Mouse (Mus musculus) cerebellum, adult (tissue): ENCODE results near the gene Mdfi.
A peak's percentile ranks its signal among the peaks of the same experiment; 100 is the strongest.
"Not testable (repeated sequence)": the region's sequence is repeated elsewhere in the genome, so short reads cannot be mapped to it uniquely, and the experiment has no call there.

Source experiments
- ATAC-seq: cut with Nextera tagmentation; 2 replicates; pipeline ENCODE4 v1.9.2; 2017; ENCODE audit warnings: mild to moderate bottlenecking, moderate library complexity, mixed read lengths; ENCODE audit not compliant: insufficient number of reproducible peaks, low FRiP score, low TSS enrichment

Mdfi gene

DNA sequence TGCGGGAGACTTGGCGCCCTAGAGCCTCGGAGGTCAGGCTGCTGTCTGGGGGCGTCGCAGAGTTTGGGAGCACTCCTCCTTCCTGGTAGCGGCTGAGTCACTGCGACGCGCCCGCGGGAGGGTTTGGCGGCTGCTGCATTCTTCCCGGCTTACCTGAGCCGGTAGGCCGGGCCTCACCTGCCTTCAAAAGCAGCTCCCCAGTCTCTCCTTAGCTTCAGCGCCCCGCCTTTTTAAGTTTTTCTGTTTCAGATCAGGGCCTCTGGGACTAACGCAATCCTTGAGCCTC is at the start of gene Mdfi:
Gene Mdfi (minus strand): TSS at position 210 of the 286 bp plus-strand sequence.
- no peak for ATAC-seq

DNA sequence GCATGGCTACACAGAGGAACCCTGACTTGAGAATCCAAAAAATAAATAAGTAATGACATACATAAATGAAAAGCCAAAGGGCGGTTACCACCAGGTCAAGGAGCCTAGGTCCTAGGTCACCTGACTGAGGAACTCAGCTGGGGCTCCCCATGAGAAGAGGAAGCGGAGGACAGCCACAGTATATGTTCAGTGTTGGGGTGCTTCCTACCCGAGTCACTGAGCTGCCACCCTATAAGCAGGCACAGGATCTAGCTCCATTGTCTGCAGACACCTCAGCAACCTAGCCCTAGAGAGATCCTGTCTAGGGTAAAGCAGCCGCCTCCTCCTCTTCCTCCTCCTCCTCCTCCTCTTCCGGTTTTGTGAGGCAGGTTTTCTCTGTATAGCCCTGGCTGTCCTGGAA is 48.6 kb upstream of the Mdfi start:
- ATAC-seq: no peak

DNA sequence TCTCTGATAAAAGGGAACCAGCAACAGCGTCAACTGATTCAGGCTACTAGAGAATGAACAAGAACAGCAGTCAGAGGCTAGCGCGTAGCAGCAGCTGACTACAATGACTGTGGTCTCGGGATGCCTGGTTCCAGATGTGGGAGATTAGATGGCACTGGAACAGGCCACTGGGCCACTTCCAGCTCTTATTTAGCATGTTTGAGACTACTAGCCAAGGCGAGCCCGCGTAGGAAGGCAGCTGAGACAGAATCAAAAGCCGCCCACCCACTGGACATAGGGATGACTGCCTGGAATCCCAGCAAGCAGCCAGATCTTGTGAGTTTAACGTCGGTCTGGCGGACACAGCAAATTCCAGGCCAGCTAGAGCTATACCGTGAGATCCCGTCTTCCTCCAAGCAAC is 46.8 kb upstream of the Mdfi start:
- no peak for ATAC-seq

DNA sequence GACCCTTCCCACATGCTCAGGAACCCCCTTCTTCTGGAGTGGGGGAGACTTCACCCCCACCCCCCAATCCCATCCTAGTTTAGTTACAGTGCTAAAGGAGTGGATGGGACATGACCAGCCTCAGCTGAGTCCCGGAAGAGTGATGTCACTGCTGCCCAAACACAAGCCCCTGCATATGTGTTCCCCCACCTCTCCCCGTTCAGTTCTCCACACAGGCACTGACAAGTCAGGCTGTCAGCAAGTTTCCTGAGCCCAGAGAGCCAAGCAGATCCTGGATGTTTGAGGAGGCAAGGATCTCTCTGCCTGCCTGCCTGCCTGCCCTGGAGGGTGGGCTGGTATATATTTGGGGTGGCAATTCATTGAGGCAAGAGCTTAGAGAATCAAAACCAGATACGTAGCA is 44.7 kb upstream of the Mdfi start:
- no peak; the same call in 1 of the 2 replicates for ATAC-seq

DNA sequence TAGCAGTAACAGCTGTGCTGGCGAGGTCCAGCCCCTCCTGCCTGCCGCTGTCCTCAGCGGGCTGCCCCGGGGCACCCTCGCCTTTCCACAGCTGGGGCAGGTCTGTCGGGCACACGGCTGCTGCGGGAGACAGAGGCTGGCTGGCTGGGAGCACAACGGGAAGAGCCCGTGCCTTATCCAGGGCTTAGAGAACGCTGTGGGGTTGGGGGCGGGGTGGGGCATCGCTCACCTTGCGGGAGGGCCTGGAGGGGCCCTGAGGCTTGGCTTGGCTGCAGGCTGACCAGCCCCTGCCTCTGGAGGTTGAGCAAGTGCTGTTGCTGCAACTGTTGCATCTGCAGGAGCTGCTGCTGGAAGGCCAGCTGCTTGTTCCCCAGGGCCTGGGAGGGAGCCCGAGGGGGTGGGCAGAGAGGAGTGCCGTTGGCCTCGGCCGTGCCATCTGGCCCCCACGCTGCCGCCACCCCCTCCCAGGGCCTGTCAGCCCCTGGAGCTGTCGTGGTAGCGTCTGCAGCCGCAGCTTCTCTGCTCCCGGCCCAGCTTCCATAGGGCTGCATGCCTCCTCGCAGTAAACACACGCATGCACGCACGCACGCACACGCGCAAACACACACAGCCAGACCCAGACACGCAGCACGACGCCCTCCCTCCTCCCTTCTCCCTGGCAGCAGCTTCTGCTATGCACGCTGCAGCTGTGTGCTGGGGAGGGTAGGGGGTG is 44.0 kb upstream of the Mdfi start:
- ATAC-seq: peak; percentile 38; the same call in 1 of the 2 replicates

DNA sequence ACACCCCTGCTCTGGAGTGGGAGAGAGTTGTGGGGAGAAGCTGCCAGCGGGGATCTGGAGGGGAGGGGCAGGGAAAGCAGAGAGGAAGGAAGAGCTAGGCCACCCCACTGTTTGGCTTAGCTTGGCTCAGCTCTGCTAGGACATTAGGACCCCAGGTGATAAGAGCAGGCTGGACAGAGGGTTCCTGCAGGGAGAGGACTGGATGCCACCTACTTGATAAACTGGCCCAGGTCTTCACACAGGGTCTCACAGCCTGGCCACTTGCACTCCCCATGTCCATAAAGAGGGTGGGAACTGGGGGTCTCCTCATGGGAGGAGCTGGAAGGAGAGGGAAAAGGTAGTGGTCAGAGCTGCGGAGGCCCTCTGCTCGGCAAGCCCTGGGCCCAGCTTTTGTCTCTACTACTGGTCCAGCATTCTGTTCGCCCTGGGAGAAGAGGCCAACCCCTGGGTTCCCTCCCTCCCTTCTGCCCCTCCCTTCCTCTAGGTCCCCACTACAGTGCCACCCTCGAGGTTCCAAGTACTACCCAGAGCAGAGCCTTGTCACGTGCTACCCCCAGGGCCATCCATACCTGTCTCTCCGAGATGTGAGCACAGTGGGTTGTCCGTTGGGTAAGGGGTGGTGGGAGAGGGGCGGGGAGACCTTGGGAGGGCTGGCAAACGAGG is 43.4 kb upstream of the Mdfi start:
- ATAC-seq: no peak

DNA sequence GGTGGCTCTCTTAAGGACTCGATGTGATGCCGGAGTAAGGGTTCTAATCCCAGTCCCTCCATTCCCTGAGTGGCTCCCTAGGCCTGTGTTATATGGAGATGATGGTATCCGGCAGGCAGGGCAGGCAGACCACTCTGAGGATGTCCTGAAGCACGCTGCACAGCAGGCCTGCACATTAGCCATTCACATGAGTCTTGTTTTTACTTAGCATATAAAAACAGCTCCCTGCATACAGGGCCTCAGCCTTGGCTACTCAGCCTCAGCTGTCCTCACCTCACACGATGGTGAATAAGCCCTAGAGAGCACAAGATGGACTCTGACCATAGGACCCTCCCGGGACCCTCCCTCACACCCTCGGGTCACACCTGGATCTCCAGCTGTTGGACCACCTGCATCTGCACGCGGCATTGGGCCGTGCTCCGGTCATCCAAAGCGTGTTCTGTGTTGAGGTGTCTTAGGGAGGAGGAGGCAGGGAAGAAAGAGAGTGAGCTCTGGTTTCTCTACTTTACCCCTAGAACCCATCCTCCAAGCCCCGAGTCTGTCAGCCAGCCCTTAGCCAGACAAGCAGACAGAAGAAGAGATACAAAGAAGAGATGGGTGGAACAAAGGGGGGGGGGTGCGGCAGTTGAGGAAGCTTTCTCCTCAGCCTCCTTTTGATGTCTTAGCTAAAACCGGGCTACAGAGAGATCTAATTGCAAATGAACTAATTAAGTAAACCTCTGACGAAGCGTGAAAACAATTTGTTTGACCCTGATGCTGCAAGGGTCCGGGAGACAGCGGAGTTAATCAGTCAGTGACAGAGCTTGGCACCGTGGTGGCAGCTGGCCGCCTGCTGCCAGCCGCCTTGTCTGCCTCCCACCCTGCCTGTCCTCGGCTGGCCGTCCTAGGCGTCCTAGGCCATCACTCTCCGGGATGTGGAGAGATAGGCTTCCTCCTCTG is 42.6 kb upstream of the Mdfi start:
- ATAC-seq: no peak

DNA sequence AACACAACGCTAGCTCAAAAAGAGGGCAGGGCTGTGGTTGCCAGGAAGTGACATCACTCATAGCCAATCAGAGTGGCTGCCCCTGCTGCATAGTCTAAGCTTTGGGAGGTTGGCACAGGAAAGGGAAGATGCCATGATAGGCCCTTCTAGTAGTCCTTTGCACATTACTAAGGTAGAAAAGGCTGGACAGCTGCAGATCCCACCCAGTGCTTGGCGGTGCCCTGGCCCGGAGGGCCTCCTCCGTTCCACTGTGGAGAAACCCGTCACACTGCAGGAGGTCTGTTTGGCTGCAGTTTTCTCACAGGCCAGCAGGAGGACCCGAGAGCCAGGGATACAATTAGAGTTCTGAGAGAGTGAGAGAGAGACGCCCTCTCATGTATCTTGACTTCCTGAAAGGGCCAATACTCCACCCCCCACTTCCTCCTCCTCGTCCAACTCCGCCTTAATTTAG is 38.9 kb upstream of the Mdfi start:
- ATAC-seq: peak; percentile 49

DNA sequence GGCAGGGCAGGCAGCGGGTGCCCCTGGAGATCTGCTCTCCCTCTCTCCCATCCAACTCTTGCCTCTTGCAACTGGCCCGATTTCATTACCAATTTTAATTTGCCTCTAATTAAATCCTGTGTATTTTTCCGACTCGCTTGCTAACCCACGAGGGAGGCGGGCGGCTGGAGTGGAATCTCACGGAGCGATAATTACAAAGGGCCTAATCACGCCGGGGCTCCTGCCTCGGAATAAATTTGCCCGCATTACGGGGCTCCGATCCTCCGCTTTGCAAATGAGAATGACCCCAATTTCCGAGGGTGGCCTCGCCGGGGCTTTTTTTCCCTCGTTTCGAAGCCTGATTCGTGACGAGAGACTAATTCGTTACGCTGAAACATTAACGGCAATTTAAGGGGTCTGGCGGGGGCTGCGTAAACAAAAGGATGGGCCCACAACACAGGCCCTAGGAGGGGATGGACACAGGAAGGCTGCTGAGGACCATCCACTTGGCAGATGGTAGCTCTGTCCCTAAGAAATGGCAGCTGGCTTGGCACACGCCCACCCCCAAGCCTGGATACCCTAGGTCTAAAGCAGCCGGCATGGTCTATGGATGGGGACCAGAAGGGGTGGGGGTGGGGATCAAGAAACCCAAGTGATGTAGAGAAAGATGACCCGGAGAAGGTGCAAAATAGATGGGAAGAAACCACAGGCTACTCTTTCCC is 38.0 kb upstream of the Mdfi start:
- no peak for ATAC-seq

DNA sequence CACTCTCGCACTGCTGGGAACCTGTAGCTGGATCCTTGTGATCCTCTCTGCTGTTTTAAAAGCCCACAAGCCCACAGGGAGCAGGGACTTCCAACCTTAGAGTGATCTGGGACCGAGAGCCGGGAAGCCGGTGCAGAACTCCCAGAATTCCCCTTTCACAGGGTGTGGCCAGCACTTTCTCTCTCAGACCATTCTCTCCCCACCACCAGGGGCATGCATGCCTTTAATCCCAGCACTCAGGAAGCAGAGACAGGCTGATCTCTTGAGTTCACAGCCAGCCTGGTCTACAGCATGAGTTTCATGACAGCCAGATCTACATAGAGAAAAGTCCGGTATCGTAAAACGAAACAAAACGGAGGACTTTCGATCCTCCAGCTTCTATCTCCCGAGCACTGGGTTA is 35.4 kb upstream of the Mdfi start:
- ATAC-seq: no peak

DNA sequence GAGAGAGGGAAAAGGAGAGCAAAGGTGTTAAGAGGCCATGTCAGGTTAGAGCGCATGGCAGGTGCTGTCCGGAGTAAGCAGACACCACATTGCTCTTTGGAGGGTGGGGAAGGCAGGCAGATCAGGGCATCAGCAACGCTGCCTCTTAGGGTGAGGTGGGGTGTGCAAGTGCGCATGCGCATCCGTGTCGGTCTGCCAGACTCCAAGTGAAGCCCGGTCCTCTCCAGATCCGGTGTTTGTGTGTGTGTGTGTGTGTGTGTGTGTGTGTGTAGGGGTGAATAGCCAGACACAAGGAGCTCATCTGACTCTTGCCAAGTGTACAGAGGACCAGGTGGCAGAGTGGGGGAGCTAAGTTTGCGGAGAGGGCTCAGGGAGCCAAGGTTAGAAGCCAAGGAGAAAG is 31.5 kb upstream of the Mdfi start:
- peak; percentile 45 for ATAC-seq

DNA sequence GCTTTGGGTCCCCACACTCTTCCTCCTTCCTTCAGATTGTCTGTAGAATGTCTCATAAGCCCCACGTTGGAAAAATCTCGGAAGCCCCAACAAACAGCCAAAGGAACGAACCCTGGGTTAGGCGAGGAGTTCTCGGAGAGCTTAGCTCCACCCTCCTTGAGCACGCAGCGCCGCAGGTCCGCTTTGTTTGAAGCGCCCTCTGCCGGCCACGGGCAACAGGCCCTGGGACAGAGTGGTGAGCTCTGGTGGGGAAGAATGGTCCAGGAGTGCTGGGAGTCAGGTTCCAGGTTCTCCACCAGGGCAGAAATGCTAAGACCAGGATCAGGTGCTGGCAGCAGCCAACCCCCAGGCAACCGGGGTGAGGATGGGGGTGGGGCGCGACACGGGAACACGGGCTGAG is 30.0 kb upstream of the Mdfi start:
- ATAC-seq: peak; percentile 65

DNA sequence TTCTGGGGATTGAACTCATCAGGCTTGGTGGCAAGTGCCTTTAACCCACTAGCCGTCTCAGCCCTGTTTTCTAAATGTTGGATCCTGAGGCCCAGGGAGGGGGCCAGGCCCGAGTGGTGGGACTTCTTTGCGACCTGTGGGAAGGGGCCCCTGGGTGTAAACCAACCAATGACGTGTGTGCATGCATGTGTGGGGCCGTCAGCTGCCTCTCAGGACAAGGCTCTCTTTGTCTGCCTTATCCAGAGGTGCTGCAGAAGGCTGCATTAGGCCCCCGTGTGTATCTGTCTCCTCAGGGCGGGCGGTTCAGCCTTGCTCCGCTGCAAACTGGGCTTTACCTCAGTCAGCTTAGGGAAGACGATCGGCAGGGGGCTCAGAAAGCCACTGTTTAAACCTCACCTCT is 28.9 kb upstream of the Mdfi start:
- no peak for ATAC-seq

DNA sequence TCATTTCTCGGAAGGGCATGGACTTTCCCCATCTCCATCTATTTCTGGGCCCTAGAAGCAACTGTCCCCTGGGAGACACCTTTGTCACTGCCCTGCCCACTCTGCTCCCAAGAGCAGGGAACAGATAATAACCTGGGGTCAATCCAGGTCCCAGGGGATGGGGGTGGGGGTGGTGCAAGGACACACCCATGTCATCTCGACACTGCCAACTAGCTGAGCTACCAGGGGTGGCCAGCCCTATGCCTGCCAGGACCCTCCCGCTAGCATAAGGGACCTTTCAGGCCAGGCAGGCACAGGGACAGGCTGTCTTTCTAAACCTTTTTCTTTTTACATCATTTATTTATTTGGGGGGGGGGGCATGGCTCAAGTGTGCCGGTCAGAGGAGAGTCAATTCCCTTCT is 28.5 kb upstream of the Mdfi start:
- ATAC-seq: no peak

DNA sequence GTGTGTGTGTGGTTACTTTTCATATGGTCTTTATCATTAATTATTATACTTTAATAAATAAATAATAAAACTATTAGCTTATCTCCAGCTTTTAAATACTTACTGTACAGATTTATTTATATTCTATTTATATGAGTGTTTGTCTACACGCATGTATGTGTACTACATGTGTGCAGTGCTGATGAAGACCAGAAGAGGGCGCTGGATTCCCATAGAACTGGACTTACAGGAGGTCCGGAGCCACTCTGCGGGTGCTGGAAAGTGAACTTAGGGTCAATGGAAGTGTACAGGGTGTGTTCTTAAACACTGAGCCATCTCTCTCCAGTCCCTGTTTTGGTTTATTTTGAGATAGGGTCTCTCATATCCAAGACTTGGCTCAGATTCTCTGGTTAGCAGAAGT is 21.1 kb upstream of the Mdfi start:
- no peak for ATAC-seq

DNA sequence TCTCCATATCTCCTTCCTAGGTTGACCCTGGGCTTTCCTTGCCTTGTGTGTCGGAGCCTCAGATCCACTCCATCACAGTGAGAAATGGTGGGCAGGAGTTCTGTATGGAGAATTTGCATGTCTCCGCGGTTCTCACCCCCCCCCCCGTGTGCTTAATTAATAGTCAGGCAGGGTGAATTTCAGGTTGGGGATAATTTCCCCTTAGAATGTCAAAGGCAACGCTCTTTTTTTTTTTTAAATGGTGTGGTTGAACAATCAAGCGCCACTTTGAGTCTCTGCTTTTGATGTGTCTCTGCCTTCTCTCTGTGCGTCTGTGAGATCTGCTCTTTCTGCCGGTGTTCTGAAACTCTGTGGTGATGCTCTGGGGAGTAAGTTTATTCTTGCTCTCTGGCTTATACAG is 20.4 kb upstream of the Mdfi start:
- no peak for ATAC-seq

DNA sequence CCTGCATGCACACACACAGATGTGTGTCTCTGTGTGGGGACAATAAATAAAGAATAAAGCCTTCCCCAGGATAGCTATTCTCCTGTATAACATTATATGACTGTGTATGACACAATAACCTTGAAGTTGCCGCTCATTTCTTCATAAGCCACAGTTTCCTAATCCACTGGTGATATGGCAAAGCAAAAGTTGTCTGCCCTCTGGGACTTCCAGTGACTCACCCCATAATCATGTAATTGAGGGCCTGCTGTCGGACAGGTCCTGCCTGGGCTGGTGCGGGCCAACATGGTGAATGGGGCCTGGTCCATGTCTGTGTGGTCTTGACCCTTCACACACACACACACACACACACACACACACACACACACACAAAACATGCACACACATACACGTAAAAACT is 19.3 kb upstream of the Mdfi start:
- no peak for ATAC-seq

DNA sequence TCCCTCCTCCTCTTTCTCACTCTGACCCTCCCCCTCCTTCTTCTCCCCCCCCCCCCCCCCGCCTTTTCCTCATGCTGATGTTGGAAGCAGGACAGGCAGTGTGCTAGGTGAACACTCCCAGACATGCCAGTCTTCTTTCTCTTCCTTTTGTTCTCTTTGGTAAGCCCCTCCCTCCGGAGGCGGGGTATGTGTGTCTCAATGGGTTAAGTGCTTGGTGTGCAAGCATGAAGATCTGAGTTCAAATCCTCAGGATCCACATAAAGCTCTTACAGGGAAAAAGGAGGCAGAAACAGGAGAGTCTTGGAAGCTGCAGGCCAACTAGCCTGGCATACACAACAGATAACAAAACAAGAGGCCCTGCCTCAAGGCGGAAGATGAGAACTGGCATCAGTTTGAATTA is 18.8 kb upstream of the Mdfi start:
- no peak for ATAC-seq

DNA sequence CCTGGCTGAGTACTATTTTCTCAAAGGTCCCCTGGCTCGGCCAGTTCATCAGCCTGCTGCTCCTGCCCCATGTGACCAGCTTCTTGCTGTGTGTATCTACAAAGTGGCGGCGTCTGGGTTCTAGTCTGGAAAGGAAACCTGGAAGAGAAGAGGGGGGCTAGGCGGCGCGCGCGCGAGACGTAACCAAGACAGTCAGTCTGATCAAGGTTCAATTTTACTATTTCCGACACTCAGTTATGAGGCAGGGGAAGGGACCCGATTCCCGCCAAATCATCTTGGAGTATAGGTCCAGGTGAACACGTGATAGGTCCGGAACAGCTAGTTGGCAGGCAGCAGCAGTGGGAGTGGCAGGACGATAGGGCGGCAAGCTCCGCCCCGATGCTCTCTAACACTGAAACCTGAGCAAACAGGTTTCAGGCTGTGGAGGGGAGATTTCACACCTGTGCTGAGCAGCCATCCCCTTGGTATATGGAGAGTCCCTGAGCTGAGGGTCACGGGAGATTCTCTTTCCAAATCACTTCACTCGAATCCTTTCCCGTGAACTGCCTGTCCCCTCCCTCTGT is 17.4 kb upstream of the Mdfi start:
- ATAC-seq: not testable (repeated sequence)

DNA sequence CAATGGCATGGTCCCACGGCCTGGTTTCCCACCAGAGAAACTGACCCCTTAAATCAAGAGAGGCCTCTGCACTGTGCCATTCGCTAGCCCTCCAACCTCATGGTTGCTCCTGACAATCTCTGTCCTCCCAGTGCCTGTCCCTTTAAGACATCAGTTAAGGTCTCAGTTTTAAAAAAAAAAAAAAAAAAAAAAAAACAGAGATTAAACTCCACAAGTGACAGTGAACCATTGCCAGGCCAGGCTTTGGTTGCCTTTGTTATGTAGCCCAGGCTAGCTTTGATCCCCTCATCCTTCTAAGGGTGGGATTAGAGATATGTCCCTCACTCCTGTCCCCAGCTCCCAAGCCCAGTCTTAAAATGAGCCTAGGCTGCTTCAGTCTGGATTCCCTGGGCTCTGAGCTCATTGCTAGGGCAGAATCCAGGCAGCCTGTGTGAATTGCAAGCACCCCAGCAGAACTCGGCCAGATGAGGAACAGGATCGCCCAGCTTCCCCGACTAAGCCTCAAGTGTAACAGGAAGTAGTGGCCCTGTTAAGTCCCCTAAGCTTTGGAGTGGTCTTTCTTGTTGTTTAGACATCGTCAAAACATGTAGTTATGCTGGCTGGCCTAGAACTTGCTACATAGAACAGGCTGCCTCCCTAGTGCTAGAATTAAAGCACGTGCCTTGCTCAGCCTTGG is 16.3 kb upstream of the Mdfi start:
- ATAC-seq: no peak
